Mouse (Mus musculus) kidney, adult 2 months (tissue): ENCODE results near the gene Vmn1r232. TPM values are rescaled to one million over a fixed set of nuclear protein-coding genes. Genes with fewer than 3 reads are reported as not detected.

Experiments used
- DNase-seq: peaks from one replicate; pipeline ENCODE4 v3.0.0; 2021
- H3K27ac ChIP-seq: fragments of 200-500 bp; 2 replicates; pipeline ENCODE4 v1.5.1; 2012; ENCODE audit warnings: low read depth, low read length, control low read depth, inconsistent platforms; ENCODE audit not compliant: insufficient read depth
- H3K27me3 ChIP-seq: fragments of 200-500 bp; replicated peaks from 2 replicates; pipeline ENCODE4 v1.6.1; 2012; ENCODE audit warnings: mild to moderate bottlenecking, moderate library complexity, low read length, inconsistent platforms; ENCODE audit not compliant: control insufficient read depth, insufficient read depth
- H3K36me3 ChIP-seq: fragments of 200-500 bp; 2 replicates; pipeline ENCODE4 v1.6.1; 2012; ENCODE audit warnings: mild to moderate bottlenecking, moderate library complexity, low read length, inconsistent platforms; ENCODE audit not compliant: control insufficient read depth, insufficient read depth
- H3K4me1 ChIP-seq: fragments of 200-500 bp; 2 replicates; pipeline ENCODE4 v1.6.1; 2011; ENCODE audit warnings: low read length; ENCODE audit not compliant: control insufficient read depth, insufficient read depth
- H3K4me3 ChIP-seq: fragments of 200-500 bp; 2 replicates; pipeline ENCODE4 v1.5.1; 2011; ENCODE audit warnings: mild to moderate bottlenecking, low read depth, low read length, control low read depth; ENCODE audit not compliant: insufficient read depth
- CTCF ChIP-seq: fragments of 200-500 bp; conservative IDR thresholded peaks from 2 replicates; pipeline ENCODE4 v1.5.1; 2011; ENCODE audit warnings: low read depth, mild to moderate bottlenecking, control low read depth, low read length, moderate library complexity, mixed read lengths; ENCODE audit not compliant: insufficient read depth, insufficient read length
- POLR2A ChIP-seq: fragments of 200-500 bp; IDR thresholded peaks from one replicate; pipeline ENCODE4 v1.6.1; 2011; ENCODE audit warnings: low read depth, low read length, control low read depth
- WGBS: fragments of 180-500 bp; shearing (Covaris S2); methylation state at CpG from one replicate; pipeline ENCODE4 v1.1.7; 2018; 5-methylcytosine and 5-hydroxymethylcytosine counted together
- polyA plus RNA-seq: library from polyadenylated mRNA; depleted of rRNA; stranded (reverse); fragments of >200 nt; gene quantifications from 2 replicates; pipeline ENCODE4 v1.2.3, GENCODE M21; 2012; rRNA removed

Vmn1r232 gene
- polyA plus RNA-seq = not detected in 2 replicates

DNA sequence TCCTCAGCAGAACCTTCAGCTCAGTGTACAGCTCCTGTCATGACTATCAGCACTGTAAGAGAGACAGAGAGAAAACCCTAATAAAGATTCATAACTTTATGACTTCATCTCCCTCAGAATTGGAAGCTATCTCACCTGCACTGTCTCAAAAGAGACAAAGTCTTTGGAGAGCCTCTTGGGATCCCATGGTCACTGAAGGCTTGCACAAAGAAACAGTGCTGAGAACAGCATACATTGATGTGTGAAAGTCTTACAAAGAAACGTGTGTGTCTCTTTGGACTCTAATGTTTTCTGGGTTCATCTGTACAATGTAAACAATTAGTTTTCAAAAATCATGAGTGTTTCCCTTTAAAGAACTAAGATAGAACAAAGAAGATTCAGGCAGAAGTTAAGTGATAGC lies at the start of gene Vmn1r232:
TSS of gene Vmn1r232 (minus strand) at position 101 of the 400 bp plus-strand sequence.
- WGBS = 53% methylated on average over 1 of the region's 1 CpGs

DNA sequence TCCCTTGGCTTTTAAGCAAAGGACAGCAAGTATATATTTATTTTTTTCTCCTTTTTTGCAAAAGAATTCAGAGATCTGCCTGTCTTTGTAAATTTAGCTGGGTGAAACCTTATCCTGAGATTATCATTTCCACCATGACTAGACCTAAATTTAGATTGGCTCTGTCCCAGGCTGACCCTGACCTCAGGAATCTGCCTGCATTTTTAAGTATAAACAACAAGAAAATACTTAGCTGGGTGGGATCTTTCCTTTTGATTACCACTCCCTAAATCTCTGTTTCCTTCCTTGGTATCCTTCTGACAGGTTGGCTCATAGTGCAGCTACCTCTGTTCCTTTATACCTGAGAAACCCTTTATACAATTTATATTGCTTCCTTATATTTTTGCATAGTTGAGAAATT lies 47.2 kb upstream of the Vmn1r232 start:
- Histone ChIP-seq H3K36me3 (peaks cover 10% of the 10 kb centered on the region), H3K4me1 (no peaks in the 10 kb centered on the region), H3K27ac (no peak overlapping the region), H3K27me3 (no peaks in the 10 kb centered on the region), H3K4me3 (no peak overlapping the region)
- TF ChIP-seq CTCF (no peak), POLR2A (no peak)
- peak; percentile 23 for DNase-seq

More for the DNA sequence above, at the start of gene Vmn1r232:
- TF ChIP-seq CTCF (no peak), POLR2A (no peak)
- Histone ChIP-seq H3K4me3 (no peak within 1 kb of the TSS), H3K36me3 (no peaks in the 10 kb centered on the region), H3K27ac (no peak within 1 kb of the TSS), H3K4me1 (no peaks in the 10 kb centered on the region), H3K27me3 (no peaks in the 10 kb centered on the region)
- no peak for DNase-seq

DNA sequence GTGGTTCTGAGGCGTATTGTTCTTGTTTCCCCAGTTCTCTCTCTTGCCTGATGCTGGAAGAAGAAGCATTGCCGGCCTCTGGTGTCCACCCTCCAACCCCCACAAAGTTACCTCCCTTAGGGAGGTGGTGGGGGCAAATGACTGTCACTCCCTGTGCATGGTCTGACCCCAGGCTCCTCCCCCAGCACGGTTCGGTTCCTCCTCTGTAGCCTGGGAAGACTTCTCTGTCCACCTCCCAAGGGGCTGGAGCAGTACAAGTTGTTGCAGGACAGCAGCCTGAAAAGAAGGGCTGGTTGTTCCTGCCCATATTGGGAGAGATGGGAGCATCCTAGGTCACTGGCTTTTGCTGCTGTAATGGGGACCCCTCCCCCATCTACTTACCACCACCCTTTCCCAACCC lies 45.9 kb upstream of the Vmn1r232 start:
- peaks cover 15% of the 10 kb centered on the region for H3K36me3 ChIP-seq
- TF ChIP-seq POLR2A (no peak), CTCF (no peak)
- H3K27me3 ChIP-seq = no peaks in the 10 kb centered on the region
- H3K27ac ChIP-seq = no peak overlapping the region
- no peak overlapping the region for H3K4me3 ChIP-seq
- no peak for DNase-seq
- 51% methylated on average over 4 of the region's 4 CpGs for WGBS
- no peaks in the 10 kb centered on the region for H3K4me1 ChIP-seq

DNA sequence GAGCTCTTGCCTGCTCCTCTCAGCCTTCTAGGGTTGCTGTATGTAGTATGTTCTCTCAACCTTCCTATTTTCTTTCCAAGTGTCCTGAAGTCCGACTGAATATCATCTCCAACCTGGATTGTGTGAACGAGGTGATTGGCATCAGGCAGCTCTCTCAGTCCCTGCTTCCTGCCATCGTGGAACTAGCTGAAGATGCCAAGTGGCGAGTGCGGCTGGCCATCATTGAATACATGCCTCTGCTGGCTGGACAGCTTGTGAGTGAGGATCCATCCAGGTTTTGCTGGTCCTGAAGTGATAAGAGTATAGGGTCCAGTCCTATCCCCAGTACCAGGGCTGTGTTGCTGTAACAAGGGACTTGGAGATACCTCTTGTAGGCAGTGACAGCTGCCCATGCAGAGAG lies 40.9 kb upstream of the Vmn1r232 start:
- Histone ChIP-seq H3K27ac (no peak overlapping the region), H3K27me3 (no peaks in the 10 kb centered on the region), H3K36me3 (peaks cover 38% of the 10 kb centered on the region), H3K4me1 (no peaks in the 10 kb centered on the region), H3K4me3 (no peak overlapping the region)
- no peak for TF ChIP-seq CTCF
- no peak for TF ChIP-seq POLR2A
- WGBS = 93% methylated on average over 5 of the region's 5 CpGs
- DNase-seq = no peak

DNA sequence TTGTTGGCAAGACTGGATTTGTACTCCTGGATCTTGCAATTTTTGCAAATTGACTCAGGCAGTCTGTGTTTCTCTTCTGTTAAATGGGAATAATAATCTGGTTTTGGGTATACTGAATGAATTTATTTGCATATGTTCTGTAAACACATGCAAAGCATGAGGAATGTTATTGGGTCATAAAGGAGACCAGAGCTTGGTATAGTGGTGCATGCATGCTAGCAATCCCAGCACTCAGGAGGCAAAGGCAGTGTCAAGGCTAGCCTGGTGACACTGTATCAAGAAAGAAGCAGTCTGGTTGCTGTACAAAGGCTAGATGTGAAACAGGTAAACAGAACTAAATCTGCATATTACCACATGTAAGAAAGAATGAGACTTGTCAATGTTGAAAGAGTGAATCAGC lies 27.1 kb upstream of the Vmn1r232 start:
- H3K27ac ChIP-seq = no peak overlapping the region
- H3K36me3 ChIP-seq = no peaks in the 10 kb centered on the region
- peaks cover 14% of the 10 kb centered on the region for H3K4me1 ChIP-seq
- no peak for DNase-seq
- H3K4me3 ChIP-seq = peak overlapping the region; percentile 6; the same call in 1 of the 2 replicates
- TF ChIP-seq POLR2A (no peak), CTCF (no peak)
- no peaks in the 10 kb centered on the region for H3K27me3 ChIP-seq

DNA sequence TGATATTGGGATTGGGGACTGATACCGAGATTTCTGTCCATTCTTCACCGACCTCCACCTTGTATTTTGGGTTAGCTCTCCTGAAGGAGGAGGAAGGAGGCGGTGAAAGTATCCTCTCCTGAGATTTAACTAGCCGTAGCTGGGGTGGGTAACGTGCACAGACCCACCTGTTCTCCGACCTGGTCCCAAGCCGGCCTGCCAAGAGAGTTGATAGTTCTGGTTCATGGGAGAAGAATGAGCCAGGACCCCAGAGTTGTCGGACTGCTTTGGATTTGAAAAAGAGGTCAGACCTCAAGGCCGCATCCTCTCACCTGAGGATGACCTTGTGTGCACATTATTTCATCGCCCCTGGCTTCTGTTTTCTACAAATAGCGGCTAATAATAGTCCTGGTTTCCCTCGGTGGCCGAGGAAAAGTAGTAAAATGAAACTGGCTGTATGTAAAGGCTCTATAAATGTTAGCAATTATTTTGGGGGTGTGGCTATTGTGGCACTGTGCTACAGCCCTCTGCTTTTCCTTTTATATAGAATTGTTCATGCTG lies 26.6 kb upstream of the Vmn1r232 start:
- no peak for TF ChIP-seq CTCF
- no peak for TF ChIP-seq POLR2A
- Histone ChIP-seq H3K4me3 (peak overlapping the region; percentile 95), H3K27ac (peak overlapping the region; percentile 99), H3K4me1 (peaks cover 14% of the 10 kb centered on the region), H3K36me3 (no peaks in the 10 kb centered on the region), H3K27me3 (no peaks in the 10 kb centered on the region)
- under 1% methylated on average over 13 of the region's 13 CpGs for WGBS
- peak; percentile 13 for DNase-seq

DNA sequence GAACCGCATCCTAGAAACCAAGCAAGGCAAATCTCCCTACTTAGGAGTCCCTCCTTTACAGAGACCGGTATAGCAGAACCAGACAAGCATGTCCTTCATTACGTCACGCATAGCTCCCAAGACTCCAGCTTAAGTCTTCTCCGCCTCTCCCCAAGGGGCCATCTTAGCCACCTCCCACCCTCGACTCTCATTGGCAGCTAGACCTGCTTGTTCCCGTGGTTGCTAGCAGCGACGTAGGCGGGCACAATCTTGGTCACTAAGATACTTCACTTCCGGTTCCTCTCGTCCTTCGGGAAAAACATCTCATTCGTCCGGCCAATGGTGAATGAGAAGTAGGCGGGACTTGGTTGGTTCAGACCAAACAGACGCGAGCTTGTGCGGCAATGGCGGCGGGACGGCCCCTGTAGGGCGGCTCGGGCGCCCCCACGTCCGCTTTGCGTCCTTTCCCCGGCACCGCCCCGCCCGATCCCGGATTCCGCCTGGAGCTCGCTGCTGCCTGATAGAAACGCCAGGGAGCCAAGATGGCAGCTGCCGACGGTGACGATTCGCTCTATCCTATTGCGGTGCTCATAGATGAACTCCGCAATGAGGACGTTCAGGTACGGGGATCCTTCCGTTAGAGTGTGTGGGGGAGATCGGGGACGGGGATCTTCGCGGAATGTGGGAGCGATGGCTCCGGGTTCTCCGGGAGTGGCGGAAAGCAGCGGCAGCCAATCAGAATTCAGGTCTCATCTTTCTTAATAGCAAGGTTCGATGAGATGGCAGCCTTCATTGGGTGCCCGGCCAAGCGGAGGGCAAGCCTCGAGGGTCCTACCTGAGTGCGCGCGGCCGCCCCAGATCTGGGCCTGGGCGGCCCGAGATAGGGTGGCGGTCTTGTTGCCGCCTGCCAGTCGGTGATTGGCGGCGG lies 25.7 kb upstream of the Vmn1r232 start, which contains the start of gene Ppp2r1a:
TSS of gene Ppp2r1a (plus strand) at position 327 of the 907 bp plus-strand sequence.
- peak within 1 kb of the TSS; percentile 95 for H3K4me3 ChIP-seq
- H3K4me1 ChIP-seq = peaks cover 14% of the 10 kb centered on the region
- peak within 1 kb of the TSS; percentile 99 for H3K27ac ChIP-seq
- DNase-seq = peak; percentile 100
- H3K27me3 ChIP-seq = no peaks in the 10 kb centered on the region
- WGBS = under 1% methylated on average over 69 of the region's 69 CpGs
- no peaks in the 10 kb centered on the region for H3K36me3 ChIP-seq
- TF ChIP-seq POLR2A = peak; percentile 76
- no peak for TF ChIP-seq CTCF
